Mouse (Mus musculus): Measurements from ENCODE around the gene 9930111J21Rik1.
"Not testable (repeated sequence)": the region's sequence is repeated elsewhere in the genome, so short reads cannot be mapped to it uniquely, and the experiment has no call there.

Gene 9930111J21Rik1

GRCm38 (mm10) chr11:48979251-48979650, at the start of gene 9930111J21Rik1:
9930111J21Rik1 (minus strand) TSS chr11:48979398.
- DNase-seq (ENCODE audit: low spot score in 2 of 2): not testable (repeated sequence)

- DNase-seq (ENCODE audit: low spot score in 2 of 2): not testable (repeated sequence)
These were observed 32.9 kb upstream of the 9930111J21Rik1 start for GRCm38 (mm10) chr11:49012074-49012473.

- DNase-seq (ENCODE audit: low spot score in 2 of 2): not testable (repeated sequence)
These were observed 27.6 kb upstream of the 9930111J21Rik1 start for GRCm38 (mm10) chr11:49006785-49007184.

GRCm38 (mm10) chr11:49006317-49006716, 27.1 kb upstream of the 9930111J21Rik1 start:
- not testable (repeated sequence) for DNase-seq (ENCODE audit: low spot score in 2 of 2)

GRCm38 (mm10) chr11:49000411-49000810, 21.2 kb upstream of the 9930111J21Rik1 start:
- not testable (repeated sequence) for DNase-seq (ENCODE audit: low spot score in 2 of 2)

- DNase-seq (ENCODE audit: low spot score in 2 of 2): not testable (repeated sequence)
These were observed 14.8 kb upstream of the 9930111J21Rik1 start, which contains the start of gene Tgtp1 for GRCm38 (mm10) chr11:48994018-48994417. Tgtp1 (minus strand) TSS chr11:48994172.

- DNase-seq (ENCODE audit: low spot score in 2 of 2): not testable (repeated sequence)
These were observed 14.1 kb upstream of the 9930111J21Rik1 start for GRCm38 (mm10) chr11:48993296-48993695.

GRCm38 (mm10) chr11:48991740-48992520, 12.7 kb upstream of the 9930111J21Rik1 start, which contains the start of gene Gm12185:
Gm12185 (minus strand) TSS chr11:48992226.
- DNase-seq (ENCODE audit: low spot score in 2 of 2): not testable (repeated sequence)

GRCm38 (mm10) chr11:48989981-48990380, 10.8 kb upstream of the 9930111J21Rik1 start:
- DNase-seq (ENCODE audit: low spot score in 2 of 2): not testable (repeated sequence)

GRCm38 (mm10) chr11:48988219-48988618, 9.0 kb upstream of the 9930111J21Rik1 start:
- not testable (repeated sequence) for DNase-seq (ENCODE audit: low spot score in 2 of 2)

GRCm38 (mm10) chr11:48982848-48983247, 3.6 kb upstream of the 9930111J21Rik1 start:
- not testable (repeated sequence) for DNase-seq (ENCODE audit: low spot score in 2 of 2)

- not testable (repeated sequence) for DNase-seq (ENCODE audit: low spot score in 2 of 2)
These were observed 854 bp upstream of the 9930111J21Rik1 start for GRCm38 (mm10) chr11:48980052-48980451.

GRCm38 (mm10) chr11:48978240-48978939, 808 bp downstream of the 9930111J21Rik1 start, which contains the start of gene Olfr56:
Olfr56 (plus strand) TSS chr11:48978889.
- not testable (repeated sequence) for DNase-seq (ENCODE audit: low spot score in 2 of 2)

GRCm38 (mm10) chr11:48974686-48975085, 4.5 kb downstream of the 9930111J21Rik1 start:
- not testable (repeated sequence) for DNase-seq (ENCODE audit: low spot score in 2 of 2)

- DNase-seq (ENCODE audit: low spot score in 2 of 2): not testable (repeated sequence)
These were observed 33.1 kb downstream of the 9930111J21Rik1 start, which contains the start of gene Psme2b for GRCm38 (mm10) chr11:48946090-48946489. Psme2b (minus strand) TSS chr11:48946190.

- not testable (repeated sequence) for DNase-seq (ENCODE audit: low spot score in 2 of 2)
These were observed 39.9 kb downstream of the 9930111J21Rik1 start for GRCm38 (mm10) chr11:48939286-48939685.

GRCm38 (mm10) chr11:48935291-48935690, 43.9 kb downstream of the 9930111J21Rik1 start:
- not testable (repeated sequence) for DNase-seq (ENCODE audit: low spot score in 2 of 2)

GRCm38 (mm10) chr11:48933923-48934322, 45.3 kb downstream of the 9930111J21Rik1 start:
- DNase-seq (ENCODE audit: low spot score in 2 of 2): not testable (repeated sequence)

- not testable (repeated sequence) for DNase-seq (ENCODE audit: low spot score in 2 of 2)
These were observed 45.8 kb downstream of the 9930111J21Rik1 start for GRCm38 (mm10) chr11:48933422-48933821.

- DNase-seq (ENCODE audit: low spot score in 2 of 2): not testable (repeated sequence)
These were observed 51.1 kb downstream of the 9930111J21Rik1 start for GRCm38 (mm10) chr11:48928068-48928467.

- not testable (repeated sequence) for DNase-seq (ENCODE audit: low spot score in 2 of 2)
These were observed 52.8 kb downstream of the 9930111J21Rik1 start for GRCm38 (mm10) chr11:48926437-48926836.

- not testable (repeated sequence) for DNase-seq (ENCODE audit: low spot score in 2 of 2)
These were observed 55.4 kb downstream of the 9930111J21Rik1 start for GRCm38 (mm10) chr11:48923818-48924217.
